Mouse (Mus musculus): Measurements from ENCODE around the gene Sh3bp2.

DNA sequence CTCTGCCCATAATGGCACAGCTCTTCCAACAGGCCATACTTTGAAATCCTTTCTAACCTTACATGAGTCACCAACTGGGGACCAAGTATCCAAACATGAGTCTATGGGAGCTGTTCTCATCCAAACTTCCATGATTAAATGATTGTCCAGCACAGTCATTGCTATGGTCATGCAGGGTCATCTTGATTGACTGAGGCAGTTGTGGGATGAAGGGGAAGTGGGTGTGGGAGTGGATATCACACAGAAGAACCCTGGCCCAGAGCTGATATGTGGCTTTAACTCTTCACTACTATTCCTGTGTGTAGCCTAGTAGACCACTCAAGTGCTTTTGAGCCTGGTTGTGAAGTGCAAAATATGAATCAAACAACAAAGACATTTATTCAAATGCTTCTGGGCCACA is 10.5 kb upstream of the Sh3bp2 start:
- TF ChIP-seq CTCF (IDR thresholded peaks at IDR 0.05; ENCODE audit: low read depth): no peak
- no peak for TF ChIP-seq EP300 (IDR thresholded peaks at IDR 0.05; ENCODE audit: low read depth)
